Mouse (Mus musculus): ENCODE results near the gene Gpr160. TPM values are rescaled to one million over a fixed set of nuclear protein-coding genes. Genes with fewer than 3 reads are reported as not detected.

Gene Gpr160
- polyA plus RNA-seq, 1 experiment from 2014 or later: 1.2 TPM

GRCm38 (mm10) chr3:30934384-30934783, 78.6 kb downstream of the Gpr160 start:
- ATAC-seq: no peak
- H3K4me2 ChIP-seq (ENCODE audit: low read length): no peak overlapping the region
- H3K9ac ChIP-seq (ENCODE audit: low read depth, low read length): no peak overlapping the region
- no peaks in the 10 kb centered on the region for H3K27me3 ChIP-seq (ENCODE audit: control insufficient read depth, insufficient read depth, low read depth, low read length)
- no peak overlapping the region for H3K27ac ChIP-seq (ENCODE audit: low read length)
- no peak overlapping the region for H3K4me3 ChIP-seq (ENCODE audit: low read depth, low read length)
- no peaks in the 10 kb centered on the region for H3K9me3 ChIP-seq (replicated peaks; ENCODE audit: control insufficient read depth, low read length, poor library complexity, severe bottlenecking)
- no peaks in the 10 kb centered on the region for H3K4me1 ChIP-seq (ENCODE audit: control insufficient read depth, insufficient read depth, low read length)
- peaks cover 15% of the 10 kb centered on the region for H3K36me3 ChIP-seq (ENCODE audit: control insufficient read depth, insufficient read depth, low read length)

Other genes starting within 250 kb of the Gpr160 start
- not detected in 2 replicates for gene Lrriq4, start 211.4 kb upstream of the Gpr160 start, polyA plus RNA-seq (2015; fragmentation: Nextera tagmentation; extraction: Ambion mirVana)
- gene Lrrc34, start 208.1 kb upstream of the Gpr160 start, polyA plus RNA-seq (2015; fragmentation: Nextera tagmentation; extraction: Ambion mirVana): 1.7 and 1.9 TPM in 2 replicates
- 0.10 TPM in 1 of 2 replicates, not detected in the other for gene Lrrc31, start 156.1 kb upstream of the Gpr160 start, polyA plus RNA-seq (2015; fragmentation: Nextera tagmentation; extraction: Ambion mirVana)
- 0.05 and 0.12 TPM in 2 replicates for gene Samd7, start 109.7 kb upstream of the Gpr160 start, polyA plus RNA-seq (2015; fragmentation: Nextera tagmentation; extraction: Ambion mirVana)
- gene Sec62, start 63.1 kb upstream of the Gpr160 start, polyA plus RNA-seq (2015; fragmentation: Nextera tagmentation; extraction: Ambion mirVana): 82.8 and 83.6 TPM in 2 replicates
- gene Phc3, start 113.5 kb downstream of the Gpr160 start, polyA plus RNA-seq (2015; fragmentation: Nextera tagmentation; extraction: Ambion mirVana): 7.8 and 7.9 TPM in 2 replicates
- 25.4 and 25.5 TPM in 2 replicates for gene Prkci, start 139.8 kb downstream of the Gpr160 start, polyA plus RNA-seq (2015; fragmentation: Nextera tagmentation; extraction: Ambion mirVana)
- gene Skil, start 239.1 kb downstream of the Gpr160 start, polyA plus RNA-seq (2015; fragmentation: Nextera tagmentation; extraction: Ambion mirVana): 29.9 and 32.4 TPM in 2 replicates

Data from midbrain, embryonic 16.5 days (tissue).